Mouse (Mus musculus) CD4-positive helper T cell, adult 2 months (primary cell): ENCODE results near the gene Tmem121.
"Not testable (repeated sequence)": the region's sequence is repeated elsewhere in the genome, so short reads cannot be mapped to it uniquely, and the experiment has no call there.

Experiments
- DNase-seq: peaks from one replicate; pipeline ENCODE4 v3.0.0-alpha.2; 2012; ENCODE audit warnings: low read depth, missing footprints, low spot score

The Tmem121 gene

GRCm38 (mm10) chr12:113186326-113187010, 738 bp downstream of the Tmem121 start:
- DNase-seq = no peak

- DNase-seq = no peak
These were observed 1.3 kb downstream of the Tmem121 start for GRCm38 (mm10) chr12:113187011-113187375.

GRCm38 (mm10) chr12:113187584-113188295, 2.0 kb downstream of the Tmem121 start:
- peak; percentile 83 for DNase-seq

GRCm38 (mm10) chr12:113188349-113189055, 2.8 kb downstream of the Tmem121 start:
- no peak for DNase-seq

GRCm38 (mm10) chr12:113193423-113193822, 7.7 kb downstream of the Tmem121 start:
- no peak for DNase-seq

- not testable (repeated sequence) for DNase-seq
These were observed 13.4 kb downstream of the Tmem121 start for GRCm38 (mm10) chr12:113199132-113199531.

- no peak for DNase-seq
These were observed 15.6 kb downstream of the Tmem121 start for GRCm38 (mm10) chr12:113201301-113201700.

GRCm38 (mm10) chr12:113202008-113202407, 16.3 kb downstream of the Tmem121 start:
- no peak for DNase-seq

- DNase-seq = no peak
These were observed 17.8 kb downstream of the Tmem121 start for GRCm38 (mm10) chr12:113203522-113203921.

GRCm38 (mm10) chr12:113205251-113205942, 19.7 kb downstream of the Tmem121 start:
- no peak for DNase-seq

- DNase-seq = no peak
These were observed 22.0 kb downstream of the Tmem121 start for GRCm38 (mm10) chr12:113207737-113208136.

- no peak for DNase-seq
These were observed 25.1 kb downstream of the Tmem121 start for GRCm38 (mm10) chr12:113210586-113211378.

- DNase-seq = no peak
These were observed 26.0 kb downstream of the Tmem121 start for GRCm38 (mm10) chr12:113211772-113212171.

- peak; percentile 11 for DNase-seq
These were observed 26.7 kb downstream of the Tmem121 start for GRCm38 (mm10) chr12:113212326-113212924.

- no peak for DNase-seq
These were observed 27.5 kb downstream of the Tmem121 start for GRCm38 (mm10) chr12:113213226-113213625.

- DNase-seq = no peak
These were observed 28.5 kb downstream of the Tmem121 start for GRCm38 (mm10) chr12:113214072-113214808.

GRCm38 (mm10) chr12:113214972-113215666, 29.4 kb downstream of the Tmem121 start:
- no peak for DNase-seq

- peak; percentile 61 for DNase-seq
These were observed 30.1 kb downstream of the Tmem121 start for GRCm38 (mm10) chr12:113215667-113216346.
